ENCODE assay signal across 1 mouse cellular context in genomic region chr9:64938535-64938934, GRCm38 (mm10).
TF ChIP-seq lines count a peak whose summit lies in the region.

No protein-coding gene starts in this region.

TF ChIP-seq in MEL, 35 proteins besides CTCF, POLR2A, EP300 and RAD21 (continued from another document):
- peak; percentile 96 for TF ChIP-seq MEF2A (IDR thresholded peaks at IDR 0.05; ENCODE audit: extremely low read depth, insufficient replicate concordance, low read depth, low read length, poor library complexity, severe bottlenecking)
- TF ChIP-seq SMC3 (IDR thresholded peaks at IDR 0.05; ENCODE audit: low read depth, low read length): peak; percentile 14
